Mouse (Mus musculus) G1E (cell line): ENCODE measurements at regions not wholly inside any gene's neighbourhood (a gene's known extent, or its start where the extent isn't known, plus 50 kb on each side); places are given as distances from the start of the nearest gene placed in this dataset.

Source experiments
- ATAC-seq: 2 replicates; pipeline ENCODE4 v1.8.0; 2016; ENCODE audit warnings: mild to moderate bottlenecking; ENCODE audit not compliant: insufficient number of reproducible peaks, poor library complexity, low FRiP score, severe bottlenecking; ENCODE audit errors: extremely low read depth
- DNase-seq: peaks from one replicate; pipeline ENCODE4 v3.0.0; 2012; ENCODE audit warnings: low spot score
- H3K27me3 ChIP-seq: 2 replicates; pipeline ENCODE4 v1.6.1; 2012; ENCODE audit warnings: mild to moderate bottlenecking, low read length, inconsistent platforms; ENCODE audit not compliant: insufficient read depth
- H3K36me3 ChIP-seq: replicated peaks from 2 replicates; pipeline ENCODE3; 2012; ENCODE audit warnings: mild to moderate bottlenecking, inconsistent platforms
- H3K4me1 ChIP-seq: 2 replicates; pipeline ENCODE4 v1.6.1; 2012; ENCODE audit warnings: low read depth, low read length, inconsistent platforms, mixed read lengths; ENCODE audit not compliant: insufficient read depth
- H3K4me3 ChIP-seq: 2 replicates; pipeline ENCODE4 v1.5.1; 2012; ENCODE audit warnings: low read depth, mild to moderate bottlenecking, inconsistent platforms, low read length, moderate library complexity, mixed read lengths
- H3K9me3 ChIP-seq: replicated peaks from 2 replicates; pipeline ENCODE4 v1.6.1; 2012; ENCODE audit warnings: inconsistent platforms
- CTCF ChIP-seq: IDR thresholded peaks from 2 replicates; pipeline ENCODE4 v1.5.1; 2012; ENCODE audit warnings: low read depth, low read length, inconsistent platforms, mixed read lengths
- GATA1 ChIP-seq: IDR thresholded peaks from 2 replicates; pipeline ENCODE4 v1.6.1; 2012; ENCODE audit warnings: borderline replicate concordance, low read length, inconsistent platforms, mixed read lengths
- GATA2 ChIP-seq: IDR thresholded peaks from 2 replicates; pipeline ENCODE4 v1.6.1; 2012; ENCODE audit warnings: low read depth, low read length, inconsistent platforms, borderline replicate concordance
- POLR2AphosphoS5 ChIP-seq: IDR thresholded peaks from 2 replicates; pipeline ENCODE4 v1.6.1; 2012; ENCODE audit warnings: low read depth, low read length, inconsistent platforms; ENCODE audit not compliant: insufficient replicate concordance
- TAL1 ChIP-seq: conservative IDR thresholded peaks from 2 replicates; pipeline ENCODE4 v1.6.1; 2012; ENCODE audit warnings: low read depth, low read length, inconsistent platforms, mixed read lengths

- DNase-seq (no peak), ATAC-seq (no peak)
- no peaks in the 10 kb centered on the region for H3K36me3 ChIP-seq
- H3K4me3 ChIP-seq: no peak overlapping the region
- H3K4me1 ChIP-seq: no peaks in the 10 kb centered on the region
- H3K27me3 ChIP-seq: no peaks in the 10 kb centered on the region
- no peak for TF ChIP-seq TAL1
- TF ChIP-seq GATA1: no peak
- TF ChIP-seq POLR2AphosphoS5: no peak
- TF ChIP-seq CTCF: no peak
- TF ChIP-seq GATA2: no peak
- peaks cover 31% of the 10 kb centered on the region for H3K9me3 ChIP-seq
Measured at GRCm38 (mm10) chr14:103990418-103990817, 146.2 kb upstream of the Ednrb start.

- no peak for TF ChIP-seq GATA1
- TF ChIP-seq CTCF: no peak
- no peak for TF ChIP-seq POLR2AphosphoS5
- no peak for TF ChIP-seq TAL1
- no peak for TF ChIP-seq GATA2
- ATAC-seq: no peak
- Histone ChIP-seq H3K4me1 (no peaks in the 10 kb centered on the region), H3K4me3 (no peak overlapping the region), H3K36me3 (no peaks in the 10 kb centered on the region), H3K27me3 (no peaks in the 10 kb centered on the region), H3K9me3 (peaks cover 33% of the 10 kb centered on the region)
- no peak for DNase-seq
Measured at GRCm38 (mm10) chr14:103989949-103990348, 145.7 kb upstream of the Ednrb start.

- no peak for DNase-seq
- ATAC-seq: no peak
- H3K27me3 ChIP-seq: no peaks in the 10 kb centered on the region
- H3K4me1 ChIP-seq: no peaks in the 10 kb centered on the region
- H3K4me3 ChIP-seq: no peak overlapping the region
- H3K36me3 ChIP-seq: no peaks in the 10 kb centered on the region
- H3K9me3 ChIP-seq: peaks cover 36% of the 10 kb centered on the region
- TF ChIP-seq GATA2: no peak
Measured at GRCm38 (mm10) chr14:103987266-103987665, 143.1 kb upstream of the Ednrb start.

GRCm38 (mm10) chr14:103984349-103984748, 140.1 kb upstream of the Ednrb start:
- Histone ChIP-seq H3K4me1 (no peaks in the 10 kb centered on the region), H3K36me3 (no peaks in the 10 kb centered on the region), H3K4me3 (no peak overlapping the region), H3K9me3 (peaks cover 40% of the 10 kb centered on the region), H3K27me3 (no peaks in the 10 kb centered on the region)
- DNase-seq (no peak), ATAC-seq (no peak)
- TF ChIP-seq TAL1 (no peak), CTCF (no peak), GATA1 (no peak), POLR2AphosphoS5 (no peak), GATA2 (no peak)

GRCm38 (mm10) chr14:103978808-103979207, 134.6 kb upstream of the Ednrb start:
- DNase-seq (no peak), ATAC-seq (no peak)
- no peaks in the 10 kb centered on the region for H3K4me1 ChIP-seq
- TF ChIP-seq TAL1 (no peak), CTCF (no peak), GATA2 (no peak), GATA1 (no peak), POLR2AphosphoS5 (no peak)
- no peak overlapping the region for H3K4me3 ChIP-seq
- H3K9me3 ChIP-seq: peaks cover 37% of the 10 kb centered on the region
- no peaks in the 10 kb centered on the region for H3K27me3 ChIP-seq
- no peaks in the 10 kb centered on the region for H3K36me3 ChIP-seq

- DNase-seq: no peak
- no peaks in the 10 kb centered on the region for H3K4me1 ChIP-seq
- no peak for TF ChIP-seq POLR2AphosphoS5
- no peak for TF ChIP-seq CTCF
- TF ChIP-seq GATA2: no peak
- TF ChIP-seq GATA1: no peak
- TF ChIP-seq TAL1: no peak
- no peak for ATAC-seq
- H3K4me3 ChIP-seq: no peak overlapping the region
- no peaks in the 10 kb centered on the region for H3K36me3 ChIP-seq
- H3K27me3 ChIP-seq: no peaks in the 10 kb centered on the region
- peaks cover 34% of the 10 kb centered on the region for H3K9me3 ChIP-seq
Measured at GRCm38 (mm10) chr14:103977769-103978168, 133.6 kb upstream of the Ednrb start.

- no peak for ATAC-seq
- DNase-seq: no peak
- Histone ChIP-seq H3K27me3 (no peaks in the 10 kb centered on the region), H3K4me1 (no peaks in the 10 kb centered on the region), H3K4me3 (no peak overlapping the region), H3K36me3 (no peaks in the 10 kb centered on the region), H3K9me3 (peaks cover 29% of the 10 kb centered on the region)
- no peak for TF ChIP-seq CTCF
- TF ChIP-seq TAL1: no peak
- no peak for TF ChIP-seq GATA2
- no peak for TF ChIP-seq GATA1
- no peak for TF ChIP-seq POLR2AphosphoS5
Measured at GRCm38 (mm10) chr14:103973955-103974354, 129.8 kb upstream of the Ednrb start.
